Mouse (Mus musculus): ENCODE results near the gene Vgf. TPM values are rescaled to one million over a fixed set of nuclear protein-coding genes. Genes with fewer than 3 reads are reported as not detected.
A peak's percentile ranks its signal among the peaks of the same experiment; 100 is the strongest.

Gene Vgf
- polyA plus RNA-seq, 1 experiment from 2014 or later, result 2.4 TPM

- Histone ChIP-seq H3K36me3 (peaks cover 11% of the 10 kb centered on the region), H3K4me3 (replicated peaks) (no peak overlapping the region), H3K9ac (replicated peaks) (no peak overlapping the region), H3K27me3 (no peaks in the 10 kb centered on the region), H3K4me1 (replicated peaks) (no peaks in the 10 kb centered on the region), H3K9me3 (no peaks in the 10 kb centered on the region), H3K27ac (no peak overlapping the region), H3K4me2 (replicated peaks) (no peak overlapping the region)
- 87% methylated on average over 2 of the region's 2 CpGs for WGBS
- no peak for ATAC-seq
Measured at GRCm38 (mm10) chr5:137000612-137001011, 25.6 kb upstream of the Vgf start.

- no peaks in the 10 kb centered on the region for H3K9me3 ChIP-seq
- WGBS, result 65% methylated on average over 8 of the region's 8 CpGs
- no peaks in the 10 kb centered on the region for H3K27me3 ChIP-seq
- no peak overlapping the region for H3K4me3 ChIP-seq (replicated peaks)
- H3K9ac ChIP-seq (replicated peaks), result no peak overlapping the region
- no peaks in the 10 kb centered on the region for H3K36me3 ChIP-seq
- H3K4me2 ChIP-seq (replicated peaks), result no peak overlapping the region
- H3K27ac ChIP-seq, result no peak overlapping the region
- no peak for ATAC-seq
- no peaks in the 10 kb centered on the region for H3K4me1 ChIP-seq (replicated peaks)
Measured at GRCm38 (mm10) chr5:137007276-137007675, 18.9 kb upstream of the Vgf start.

DNA sequence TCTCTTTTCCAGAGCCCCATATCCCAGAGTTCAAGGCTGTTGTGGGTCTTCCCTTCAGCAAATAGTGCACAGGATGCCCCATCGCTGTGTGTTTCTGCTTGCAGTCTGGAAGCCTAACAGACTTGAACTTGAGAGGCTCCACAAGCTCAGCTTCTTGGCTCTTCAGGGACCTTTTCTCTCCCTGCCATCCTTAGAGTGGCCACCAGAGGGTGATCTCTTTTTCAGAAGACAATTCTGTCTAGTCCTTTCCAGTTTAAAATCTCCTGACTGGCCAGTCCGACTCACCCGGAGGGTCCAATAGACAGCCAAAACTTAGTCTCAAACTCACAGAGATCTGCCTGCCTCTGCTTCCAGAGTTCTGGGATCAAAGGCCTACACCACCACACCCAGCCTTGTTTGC lies 16.2 kb upstream of the Vgf start:
- H3K9ac ChIP-seq (replicated peaks), result no peak overlapping the region
- no peaks in the 10 kb centered on the region for H3K36me3 ChIP-seq
- no peak overlapping the region for H3K4me2 ChIP-seq (replicated peaks)
- no peaks in the 10 kb centered on the region for H3K27me3 ChIP-seq
- peaks cover 2% of the 10 kb centered on the region; the same call in 1 of the 2 replicates for H3K9me3 ChIP-seq
- no peaks in the 10 kb centered on the region for H3K4me1 ChIP-seq (replicated peaks)
- WGBS, result 27% methylated on average over 3 of the region's 3 CpGs
- ATAC-seq, result no peak
- no peak overlapping the region for H3K4me3 ChIP-seq (replicated peaks)
- no peak overlapping the region for H3K27ac ChIP-seq

- WGBS, result 85% methylated on average over 15 of the region's 15 CpGs
- no peak for ATAC-seq
- no peak overlapping the region for H3K4me2 ChIP-seq (replicated peaks)
- no peaks in the 10 kb centered on the region for H3K36me3 ChIP-seq
- H3K4me1 ChIP-seq (replicated peaks), result no peaks in the 10 kb centered on the region
- H3K27me3 ChIP-seq, result no peaks in the 10 kb centered on the region
- H3K4me3 ChIP-seq (replicated peaks), result no peak overlapping the region
- peaks cover 2% of the 10 kb centered on the region; the same call in 1 of the 2 replicates for H3K9me3 ChIP-seq
- no peak overlapping the region for H3K9ac ChIP-seq (replicated peaks)
- H3K27ac ChIP-seq, result no peak overlapping the region
Measured at GRCm38 (mm10) chr5:137012401-137012950, 13.7 kb upstream of the Vgf start.

DNA sequence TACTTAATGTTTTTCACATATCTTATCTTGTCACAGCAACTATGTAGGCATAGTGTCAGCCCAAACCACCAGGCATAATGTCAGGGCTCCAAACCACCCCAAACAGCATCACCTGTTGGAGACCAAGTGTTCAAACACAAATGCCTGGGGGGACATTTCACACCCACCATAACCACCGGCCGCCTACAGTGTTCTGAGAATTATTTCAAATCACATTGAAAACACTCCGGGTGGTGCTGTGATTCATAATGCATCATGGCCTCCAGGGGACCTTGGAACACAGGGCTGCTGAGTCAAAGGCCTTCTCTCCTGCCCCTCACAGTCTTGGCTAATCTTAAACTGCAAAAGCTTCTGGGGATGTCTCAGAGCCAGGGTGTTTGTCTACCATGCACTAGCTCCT lies 10.3 kb upstream of the Vgf start:
- Histone ChIP-seq H3K36me3 (no peaks in the 10 kb centered on the region), H3K9ac (replicated peaks) (no peak overlapping the region), H3K4me2 (replicated peaks) (no peak overlapping the region), H3K4me3 (replicated peaks) (no peak overlapping the region), H3K9me3 (peaks cover 2% of the 10 kb centered on the region; the same call in 1 of the 2 replicates), H3K27me3 (no peaks in the 10 kb centered on the region; the same call in 1 of the 2 replicates), H3K4me1 (replicated peaks) (no peaks in the 10 kb centered on the region), H3K27ac (no peak overlapping the region)
- WGBS, result 93% methylated on average over 3 of the region's 3 CpGs
- no peak for ATAC-seq

- Histone ChIP-seq H3K4me3 (replicated peaks) (no peak overlapping the region), H3K4me1 (replicated peaks) (peaks cover 19% of the 10 kb centered on the region), H3K4me2 (replicated peaks) (no peak overlapping the region; the same call in 1 of the 2 replicates), H3K36me3 (no peaks in the 10 kb centered on the region), H3K9ac (replicated peaks) (no peak overlapping the region), H3K27me3 (peaks cover 59% of the 10 kb centered on the region), H3K27ac (no peak overlapping the region), H3K9me3 (no peaks in the 10 kb centered on the region)
- ATAC-seq, result no peak
- 51% methylated on average over 3 of the region's 3 CpGs for WGBS
Measured at GRCm38 (mm10) chr5:137024318-137024717, 1.9 kb upstream of the Vgf start.

- no peaks in the 10 kb centered on the region for H3K36me3 ChIP-seq
- H3K4me2 ChIP-seq (replicated peaks), result peak overlapping the region; percentile 47
- ATAC-seq, result peak; percentile 21
- WGBS, result under 1% methylated on average over 23 of the region's 23 CpGs
- peak overlapping the region; percentile 10; the same call in 1 of the 2 replicates for H3K4me3 ChIP-seq (replicated peaks)
- no peak overlapping the region for H3K9ac ChIP-seq (replicated peaks)
- H3K27ac ChIP-seq, result no peak overlapping the region
- H3K9me3 ChIP-seq, result no peaks in the 10 kb centered on the region
- peaks cover 22% of the 10 kb centered on the region for H3K4me1 ChIP-seq (replicated peaks)
- peaks cover 65% of the 10 kb centered on the region for H3K27me3 ChIP-seq
Measured at GRCm38 (mm10) chr5:137025132-137025531, 1.1 kb upstream of the Vgf start.

DNA sequence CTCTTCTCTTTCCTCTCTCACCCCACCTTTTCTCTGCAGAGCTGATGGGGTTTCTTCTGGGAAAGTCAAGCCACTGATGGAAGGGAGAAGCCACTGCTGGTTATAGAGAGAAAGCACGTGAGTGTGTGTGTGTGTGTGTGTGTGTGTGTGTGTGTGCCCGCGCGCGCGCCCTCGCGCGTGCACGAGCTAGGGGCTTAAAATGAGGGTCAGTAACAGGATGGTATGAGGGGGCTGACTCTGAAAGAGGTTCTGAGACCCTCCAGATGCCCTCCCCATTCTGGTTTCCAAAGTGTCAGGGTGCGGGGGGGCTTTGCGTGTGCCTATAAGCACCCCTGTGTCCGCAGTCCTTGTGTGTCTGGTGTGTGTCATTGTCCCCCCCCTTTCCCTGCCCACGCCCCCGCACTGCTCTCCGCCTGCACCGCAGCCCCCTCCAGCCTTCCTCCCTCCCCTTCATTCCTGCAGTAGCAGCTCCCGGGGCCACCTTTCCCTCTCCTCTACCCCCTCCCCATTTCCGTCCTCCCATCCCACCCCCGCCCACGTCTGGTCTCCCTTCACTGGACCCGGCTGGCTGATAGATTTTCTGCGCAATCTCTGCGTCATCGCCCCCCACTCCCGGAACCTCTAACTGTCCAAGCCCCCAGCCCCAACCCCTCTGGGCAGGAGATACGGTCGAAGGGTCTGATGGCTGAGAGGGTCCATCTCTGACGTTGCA lies 2.5 kb downstream of the Vgf start:
- Histone ChIP-seq H3K27me3 (peaks cover 84% of the 10 kb centered on the region), H3K36me3 (no peaks in the 10 kb centered on the region), H3K4me2 (replicated peaks) (peak overlapping the region; percentile 96), H3K4me1 (replicated peaks) (peaks cover 45% of the 10 kb centered on the region), H3K27ac (no peak overlapping the region), H3K9me3 (no peaks in the 10 kb centered on the region), H3K9ac (replicated peaks) (peak overlapping the region; percentile 44; the same call in 1 of the 2 replicates), H3K4me3 (replicated peaks) (peak overlapping the region; percentile 55)
- peak; percentile 1; the same call in 1 of the 2 replicates for ATAC-seq
- WGBS, result 4% methylated on average over 29 of the region's 29 CpGs

DNA sequence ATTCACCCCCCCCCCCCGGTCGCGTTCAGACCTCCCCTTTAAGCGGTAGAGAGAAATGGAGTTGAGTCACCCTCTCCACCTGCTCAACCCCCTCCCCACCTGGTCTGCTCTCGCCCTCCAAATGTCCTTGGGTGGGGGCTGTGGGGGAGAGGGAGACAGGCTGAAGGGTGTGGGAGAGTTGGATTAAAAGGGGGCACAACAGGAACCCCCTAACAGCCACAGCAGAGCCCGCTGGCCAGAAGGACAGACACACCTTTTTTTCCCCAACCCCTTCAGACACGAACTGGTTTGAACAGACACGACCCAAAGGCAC lies 3.0 kb downstream of the Vgf start:
- peaks cover 45% of the 10 kb centered on the region for H3K4me1 ChIP-seq (replicated peaks)
- peak overlapping the region; percentile 96 for H3K4me2 ChIP-seq (replicated peaks)
- peak overlapping the region; percentile 44 for H3K9ac ChIP-seq (replicated peaks)
- 0% methylated on average over 8 of the region's 8 CpGs for WGBS
- H3K27me3 ChIP-seq, result peaks cover 84% of the 10 kb centered on the region
- no peaks in the 10 kb centered on the region for H3K9me3 ChIP-seq
- ATAC-seq, result peak; percentile 3
- peak overlapping the region; percentile 55 for H3K4me3 ChIP-seq (replicated peaks)
- no peak overlapping the region for H3K27ac ChIP-seq
- H3K36me3 ChIP-seq, result no peaks in the 10 kb centered on the region

DNA sequence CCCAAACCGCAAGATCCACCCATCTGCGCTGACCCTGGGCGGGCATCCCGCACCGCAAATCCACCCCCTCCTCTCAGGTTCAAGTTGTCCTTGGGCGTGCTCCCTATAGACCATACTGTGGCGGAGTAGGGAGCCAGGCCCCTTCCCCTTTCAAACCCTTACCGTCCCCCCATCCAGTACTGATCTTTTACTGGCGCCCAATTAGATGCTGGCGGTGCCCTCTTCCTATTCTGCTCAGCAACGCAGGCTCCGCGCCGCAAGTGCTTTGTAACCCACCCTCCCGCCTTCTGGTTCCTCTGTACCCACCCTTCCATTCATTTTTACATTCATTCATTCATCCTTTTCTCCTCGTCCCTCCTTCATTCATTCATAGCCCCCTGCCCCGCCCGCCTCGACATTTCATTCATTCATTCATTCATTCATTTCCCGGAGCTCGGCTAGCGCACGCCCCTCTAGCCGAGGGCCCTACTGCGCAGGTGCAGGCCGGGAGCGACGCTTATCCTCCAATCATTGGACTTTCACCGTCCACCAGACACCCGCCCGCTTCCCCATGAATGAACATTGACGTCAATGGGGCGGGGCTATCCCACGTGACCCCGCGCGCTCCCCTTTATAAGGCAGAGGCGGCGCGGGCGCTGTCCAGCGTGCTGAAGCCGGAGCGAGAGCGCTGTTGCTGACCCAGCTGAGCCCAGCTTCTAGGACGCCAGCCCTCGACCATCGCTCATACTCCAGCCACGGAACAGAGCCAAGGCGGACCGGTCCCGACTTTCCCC lies 3.6 kb downstream of the Vgf start:
- H3K36me3 ChIP-seq, result no peaks in the 10 kb centered on the region
- H3K27me3 ChIP-seq, result peaks cover 79% of the 10 kb centered on the region
- peaks cover 44% of the 10 kb centered on the region for H3K4me1 ChIP-seq (replicated peaks)
- no peaks in the 10 kb centered on the region for H3K9me3 ChIP-seq
- no peak overlapping the region for H3K27ac ChIP-seq
- peak overlapping the region; percentile 69 for H3K9ac ChIP-seq (replicated peaks)
- under 1% methylated on average over 52 of the region's 52 CpGs for WGBS
- ATAC-seq, result peak; percentile 74
- peak overlapping the region; percentile 96 for H3K4me2 ChIP-seq (replicated peaks)
- peak overlapping the region; percentile 55 for H3K4me3 ChIP-seq (replicated peaks)

DNA sequence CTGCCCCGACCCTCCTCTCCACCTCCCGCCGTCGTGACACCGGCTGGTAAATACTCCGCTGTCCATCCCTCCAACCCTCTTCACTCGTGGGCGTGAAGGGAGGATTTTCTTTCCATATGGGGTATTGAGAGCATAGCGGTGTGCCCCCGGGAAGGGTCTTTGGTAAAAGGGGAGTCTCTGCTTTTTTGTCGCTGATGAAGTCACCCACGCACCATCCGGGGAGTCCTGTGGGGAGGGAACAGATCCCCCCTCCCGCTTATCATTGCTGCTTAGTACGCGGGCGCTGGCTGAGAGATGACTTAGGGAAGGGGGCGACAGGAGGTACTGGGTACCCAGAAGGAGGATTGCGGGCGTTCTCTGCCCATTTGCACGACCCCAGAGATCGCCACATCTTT lies 4.2 kb downstream of the Vgf start:
- Histone ChIP-seq H3K27me3 (peaks cover 77% of the 10 kb centered on the region), H3K4me1 (replicated peaks) (peaks cover 40% of the 10 kb centered on the region), H3K4me2 (replicated peaks) (peak overlapping the region; percentile 96), H3K9ac (replicated peaks) (peak overlapping the region; percentile 69), H3K9me3 (no peaks in the 10 kb centered on the region), H3K27ac (no peak overlapping the region), H3K36me3 (peaks cover 1% of the 10 kb centered on the region), H3K4me3 (replicated peaks) (peak overlapping the region; percentile 55)
- 12% methylated on average over 22 of the region's 22 CpGs for WGBS
- 0 out of 2 replicates have a peak, but pooled peaks have one; percentile 1 for ATAC-seq

Data from midbrain, embryonic 13.5 days (tissue).